Mouse (Mus musculus) liver, embryonic 11.5 days (tissue): ENCODE data around the gene Ccdc177. TPM values are rescaled to one million over a fixed set of nuclear protein-coding genes. Genes with fewer than 3 reads are reported as not detected.
A peak's percentile ranks its signal among the peaks of the same experiment; 100 is the strongest.

Experiments
- ATAC-seq: fragments of 200-750 bp; cut with Nextera tagmentation; replicated peaks from 2 replicates; pipeline ENCODE4 v1.8.0; 2017; ENCODE audit warnings: moderate number of reproducible peaks, mild to moderate bottlenecking, moderate TSS enrichment, moderate library complexity; ENCODE audit not compliant: low FRiP score
- DNase-seq: peaks from one replicate; pipeline ENCODE4 v3.0.0-alpha.2; 2017; ENCODE audit warnings: low spot score
- H3K27ac ChIP-seq: fragments of 300-500 bp; sonication (generic); 2 replicates; pipeline ENCODE4 v1.5.1; 2014; ENCODE audit warnings: mild to moderate bottlenecking, low read depth, low read length, control low read depth
- H3K27me3 ChIP-seq: fragments of 300-500 bp; sonication (generic); replicated peaks from 2 replicates; pipeline ENCODE4 v1.6.1; 2014; ENCODE audit warnings: low read length, mixed read lengths; ENCODE audit not compliant: control insufficient read depth, insufficient read depth
- H3K36me3 ChIP-seq: fragments of 300-500 bp; sonication (generic); 2 replicates; pipeline ENCODE4 v1.6.1; 2014; ENCODE audit warnings: mild to moderate bottlenecking, low read length, moderate library complexity, mixed read lengths; ENCODE audit not compliant: control insufficient read depth, insufficient read depth
- H3K4me1 ChIP-seq: fragments of 300-500 bp; sonication (generic); replicated peaks from 2 replicates; pipeline ENCODE4 v1.6.1; 2014; ENCODE audit warnings: low read length, mixed read lengths; ENCODE audit not compliant: control insufficient read depth, insufficient read depth
- H3K4me2 ChIP-seq: fragments of 300-500 bp; sonication (generic); 2 replicates; pipeline ENCODE4 v1.6.1; 2014; ENCODE audit warnings: mild to moderate bottlenecking, control low read depth, moderate library complexity
- H3K4me3 ChIP-seq: fragments of 300-500 bp; sonication (generic); 2 replicates; pipeline ENCODE4 v1.5.1; 2014; ENCODE audit warnings: low read depth, low read length, control low read depth
- H3K9ac ChIP-seq: fragments of 300-500 bp; sonication (generic); 2 replicates; pipeline ENCODE4 v1.6.1; 2014; ENCODE audit warnings: low read depth, low read length, control low read depth
- H3K9me3 ChIP-seq: fragments of 300-500 bp; sonication (generic); 2 replicates; pipeline ENCODE4 v1.6.1; 2016; ENCODE audit warnings: low read length, inconsistent platforms, mixed read lengths; ENCODE audit not compliant: control insufficient read depth
- WGBS: fragments of 180-500 bp; shearing (Covaris S2); extraction: QIAGEN DNeasy Blood & Tissue Kit; methylation state at CpG from one replicate; pipeline ENCODE4 v1.1.7; 2014; 5-methylcytosine and 5-hydroxymethylcytosine counted together
- polyA plus RNA-seq: library from polyadenylated mRNA; unstranded; fragments of >200 nt; fragmentation: Nextera tagmentation; extraction: Ambion mirVana; gene quantifications from 2 replicates; pipeline ENCODE4 v1.2.1, GENCODE M21; 2014

Ccdc177 gene
- polyA plus RNA-seq, 1 experiment from 2014 or later = not detected

- Histone ChIP-seq H3K4me1 (peaks cover 4% of the 10 kb centered on the region), H3K9ac (no peak overlapping the region), H3K36me3 (no peaks in the 10 kb centered on the region), H3K9me3 (no peaks in the 10 kb centered on the region), H3K4me2 (no peak overlapping the region), H3K27ac (no peak overlapping the region), H3K27me3 (peaks cover 39% of the 10 kb centered on the region), H3K4me3 (no peak overlapping the region)
- WGBS = 40% methylated on average over 13 of the region's 13 CpGs
- DNase-seq (no peak), ATAC-seq (no peak)
Observed at GRCm38 (mm10) chr12:80736464-80737282, 23.8 kb downstream of the Ccdc177 start.

- no peak overlapping the region for H3K4me2 ChIP-seq
- 47% methylated on average over 13 of the region's 13 CpGs for WGBS
- no peak overlapping the region for H3K9ac ChIP-seq
- no peak overlapping the region for H3K27ac ChIP-seq
- H3K9me3 ChIP-seq = no peaks in the 10 kb centered on the region
- H3K4me1 ChIP-seq = peaks cover 4% of the 10 kb centered on the region
- ATAC-seq (no peak), DNase-seq (no peak)
- H3K4me3 ChIP-seq = no peak overlapping the region
- no peaks in the 10 kb centered on the region for H3K36me3 ChIP-seq
- peaks cover 27% of the 10 kb centered on the region for H3K27me3 ChIP-seq
Observed at GRCm38 (mm10) chr12:80734526-80735470, 25.7 kb downstream of the Ccdc177 start.

GRCm38 (mm10) chr12:80730567-80730966 is 29.9 kb downstream of the Ccdc177 start:
- peak overlapping the region; percentile 19; the same call in 1 of the 2 replicates for H3K4me2 ChIP-seq
- peak; percentile 53 for DNase-seq
- 15% methylated on average over 9 of the region's 9 CpGs for WGBS

GRCm38 (mm10) chr12:80729758-80730530 is 30.5 kb downstream of the Ccdc177 start:
- Histone ChIP-seq H3K27ac (no peak overlapping the region), H3K9ac (no peak overlapping the region), H3K4me3 (no peak overlapping the region), H3K36me3 (no peaks in the 10 kb centered on the region), H3K27me3 (no peaks in the 10 kb centered on the region; the same call in 1 of the 2 replicates), H3K4me2 (no peak overlapping the region), H3K9me3 (no peaks in the 10 kb centered on the region), H3K4me1 (peaks cover under 1% of the 10 kb centered on the region)
- WGBS = 78% methylated on average over 12 of the region's 12 CpGs
- DNase-seq (no peak), ATAC-seq (no peak)

More at GRCm38 (mm10) chr12:80730567-80730966, 29.9 kb downstream of the Ccdc177 start:
- no peak for ATAC-seq
- H3K9ac ChIP-seq = no peak overlapping the region
- H3K27ac ChIP-seq = no peak overlapping the region
- H3K4me3 ChIP-seq = no peak overlapping the region
- H3K4me1 ChIP-seq = peaks cover 4% of the 10 kb centered on the region
- no peaks in the 10 kb centered on the region for H3K9me3 ChIP-seq
- no peaks in the 10 kb centered on the region for H3K36me3 ChIP-seq
- H3K27me3 ChIP-seq = no peaks in the 10 kb centered on the region; the same call in 1 of the 2 replicates

- H3K4me1 ChIP-seq = no peaks in the 10 kb centered on the region
- no peak overlapping the region for H3K27ac ChIP-seq
- no peak for DNase-seq
- no peak for ATAC-seq
- H3K36me3 ChIP-seq = no peaks in the 10 kb centered on the region
- no peak overlapping the region for H3K9ac ChIP-seq
- WGBS = 52% methylated on average over 2 of the region's 2 CpGs
- H3K9me3 ChIP-seq = no peaks in the 10 kb centered on the region
- no peak overlapping the region for H3K4me3 ChIP-seq
- no peaks in the 10 kb centered on the region; the same call in 1 of the 2 replicates for H3K27me3 ChIP-seq
- H3K4me2 ChIP-seq = no peak overlapping the region
Observed at GRCm38 (mm10) chr12:80728814-80729213, 31.7 kb downstream of the Ccdc177 start.

- WGBS = 12% methylated on average over 1 of the region's 1 CpGs
- Histone ChIP-seq H3K27ac (no peak overlapping the region), H3K27me3 (no peaks in the 10 kb centered on the region; the same call in 1 of the 2 replicates), H3K4me3 (no peak overlapping the region), H3K4me2 (no peak overlapping the region), H3K4me1 (0 out of 2 replicates have a peak, but pooled peaks cover 1% of the 10 kb centered on the region), H3K9me3 (no peaks in the 10 kb centered on the region), H3K36me3 (no peaks in the 10 kb centered on the region), H3K9ac (no peak overlapping the region)
- DNase-seq (no peak), ATAC-seq (no peak)
Observed at GRCm38 (mm10) chr12:80728207-80728606, 32.3 kb downstream of the Ccdc177 start.

- H3K4me1 ChIP-seq = 0 out of 2 replicates have a peak, but pooled peaks cover 4% of the 10 kb centered on the region
- no peaks in the 10 kb centered on the region for H3K9me3 ChIP-seq
- no peak overlapping the region for H3K9ac ChIP-seq
- no peak overlapping the region for H3K4me2 ChIP-seq
- no peaks in the 10 kb centered on the region for H3K36me3 ChIP-seq
- 28% methylated on average over 10 of the region's 10 CpGs for WGBS
- ATAC-seq (no peak; the same call in 1 of the 2 replicates), DNase-seq (peak; percentile 78)
- H3K4me3 ChIP-seq = no peak overlapping the region
- no peaks in the 10 kb centered on the region; the same call in 1 of the 2 replicates for H3K27me3 ChIP-seq
- no peak overlapping the region for H3K27ac ChIP-seq
Observed at GRCm38 (mm10) chr12:80724853-80725559, 35.5 kb downstream of the Ccdc177 start.
